Mouse (Mus musculus) erythroid progenitor cell, adult 5-6 weeks (primary cell): Measurements from ENCODE around the gene 8030474K03Rik. TPM values are rescaled to one million over a fixed set of nuclear protein-coding genes. Genes with fewer than 3 reads are reported as not detected.
"Not testable (repeated sequence)": the region's sequence is repeated elsewhere in the genome, so short reads cannot be mapped to it uniquely, and the experiment has no call there.

ENCODE experiments used
- ATAC-seq: replicated peaks from 2 replicates; pipeline ENCODE4 v1.8.0; 2016; ENCODE audit warnings: moderate number of reproducible peaks, mild to moderate bottlenecking, moderate TSS enrichment, inconsistent platforms; ENCODE audit not compliant: poor library complexity, low FRiP score, severe bottlenecking
- total RNA-seq, 2 experiments: library from RNA; stranded (forward) in 1 of 2; stranded (reverse) in 1 of 2; fragments of 150-400 nt in 1 of 2; fragments of 186-747, 209-891 nt in 1 of 2; gene quantifications; 2 replicates each; pipeline versions ENCODE4 v1.2.3 to v1.2.4; 2015 to 2017; ENCODE audit warnings: low replicate concordance in 2 of 2

Gene 8030474K03Rik
- total RNA-seq (2015; ENCODE audit: low replicate concordance): not detected in 2 replicates
- total RNA-seq (2017; ENCODE audit: low replicate concordance): not detected in 2 replicates

DNA sequence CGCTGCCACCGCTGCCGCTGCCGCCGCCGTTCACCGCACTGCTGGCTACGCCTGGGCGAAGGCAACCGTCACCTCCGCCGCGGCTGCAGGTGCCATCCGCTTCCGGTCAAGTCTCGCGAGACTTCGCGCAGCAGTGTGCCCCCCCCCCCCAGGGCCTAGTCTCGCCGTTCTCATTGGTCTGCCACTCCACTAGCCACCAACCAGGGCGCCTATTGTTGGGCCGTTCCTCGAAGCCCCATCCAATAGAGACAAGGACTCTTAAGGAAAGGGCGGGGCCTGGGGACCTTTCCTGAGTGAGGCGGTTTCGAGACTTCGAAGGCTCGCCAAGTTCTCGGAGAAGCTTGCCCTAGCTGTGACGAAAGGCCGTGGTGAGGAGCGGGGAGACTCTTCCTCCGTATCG, at the start of gene 8030474K03Rik, which contains the start of gene Gm4779:
Gene 8030474K03Rik, plus strand, starts transcription at position 315 of the 400 bp plus-strand sequence.
Gene Gm4779, minus strand, starts transcription at position 82 of the 400 bp plus-strand sequence.
- ATAC-seq: no peak

DNA sequence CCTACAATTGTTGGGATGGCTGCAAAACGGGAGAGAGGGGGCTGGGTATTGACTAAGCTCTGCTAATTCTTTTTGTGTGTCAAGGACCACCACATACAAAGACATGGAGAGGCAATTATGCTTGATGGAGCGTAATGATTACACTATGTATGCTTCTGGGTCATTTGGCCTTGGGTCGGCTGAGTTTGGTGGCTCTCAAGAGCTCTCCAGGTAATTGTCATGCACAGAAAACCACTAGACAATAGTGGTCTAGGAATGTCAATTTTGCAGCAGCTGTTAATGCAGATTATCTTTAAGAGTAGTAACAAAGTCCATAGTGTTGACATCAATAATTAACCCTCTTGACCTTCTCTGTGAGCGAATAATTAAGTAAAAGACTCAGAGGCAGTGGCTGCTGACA, 44.3 kb upstream of the 8030474K03Rik start:
- no peak for ATAC-seq

DNA sequence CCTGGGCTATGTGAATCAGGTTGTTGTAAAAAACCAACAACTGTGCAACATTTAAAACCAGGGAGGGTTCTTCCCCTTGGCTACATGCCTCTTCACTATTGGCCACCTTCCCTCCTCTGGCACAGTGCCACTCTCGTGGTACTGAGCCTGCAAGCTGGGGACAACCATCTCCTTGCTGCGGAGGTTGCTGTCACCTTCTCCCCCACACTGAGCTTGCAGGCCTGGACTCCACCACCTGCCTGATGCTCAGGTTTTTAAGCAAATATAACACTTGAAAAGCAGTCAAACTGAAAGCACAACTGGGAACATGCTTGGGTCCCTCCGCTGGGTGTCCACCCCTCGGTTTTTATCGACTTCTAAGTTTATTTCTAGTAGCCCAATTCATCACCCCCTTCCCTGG, 40.0 kb upstream of the 8030474K03Rik start:
- ATAC-seq: no peak

DNA sequence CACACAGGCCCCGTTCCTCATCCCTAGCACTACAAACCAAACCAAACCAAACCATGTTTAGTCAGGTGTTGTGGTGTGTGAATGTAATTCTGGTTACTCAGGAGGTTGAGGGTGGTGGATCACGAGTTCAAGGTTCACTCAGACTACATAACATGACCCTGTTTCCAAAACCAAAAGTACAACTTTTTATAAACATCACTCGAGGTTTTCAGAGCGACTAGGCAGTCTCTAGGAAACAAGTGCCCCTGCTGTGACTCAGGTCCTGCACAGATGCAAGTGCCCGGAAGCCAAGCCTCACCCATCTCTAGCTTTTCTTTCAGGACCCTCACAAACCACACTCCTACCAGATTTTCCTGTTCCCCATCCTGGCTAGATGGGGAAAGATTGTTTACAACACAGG, 29.8 kb upstream of the 8030474K03Rik start:
- no peak for ATAC-seq

DNA sequence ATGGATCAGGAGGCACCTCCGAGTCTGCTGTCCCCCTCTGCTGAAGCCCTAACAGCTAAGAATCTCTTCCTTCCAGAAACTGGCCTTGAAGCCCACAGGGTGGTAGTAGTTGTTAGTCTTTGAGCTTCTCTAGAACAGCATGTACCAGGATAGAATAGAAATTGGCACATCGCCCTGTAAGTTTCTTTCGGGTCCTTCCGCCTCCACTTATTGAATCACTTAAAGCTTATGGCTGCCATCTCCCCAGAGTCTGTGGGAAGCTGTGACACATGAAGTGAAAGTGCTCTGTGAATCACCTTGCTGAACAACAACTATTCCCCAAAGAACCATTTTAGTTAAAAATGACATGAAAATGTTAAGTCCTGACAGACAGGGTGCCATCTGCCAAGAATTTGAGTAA, 29.3 kb upstream of the 8030474K03Rik start:
- no peak for ATAC-seq

DNA sequence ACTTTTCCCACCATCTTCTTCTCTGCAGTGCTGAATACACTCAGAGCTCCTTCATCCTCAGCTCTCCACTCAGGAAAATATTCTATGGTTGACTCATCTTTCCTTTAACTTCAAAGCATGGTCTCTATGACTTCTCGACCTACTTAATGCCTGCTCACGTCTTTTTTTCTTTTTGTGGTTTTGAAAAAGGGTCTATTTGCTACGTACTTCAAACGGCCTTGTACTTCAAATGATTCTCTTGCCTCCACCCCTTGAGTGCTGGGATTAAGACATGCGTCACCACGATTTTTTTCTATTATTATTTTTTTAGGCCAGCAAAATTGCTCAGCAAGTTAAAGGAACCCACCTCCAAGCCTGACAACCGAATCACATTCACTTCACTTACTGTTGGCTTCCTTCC, 27.2 kb upstream of the 8030474K03Rik start:
- ATAC-seq: no peak

DNA sequence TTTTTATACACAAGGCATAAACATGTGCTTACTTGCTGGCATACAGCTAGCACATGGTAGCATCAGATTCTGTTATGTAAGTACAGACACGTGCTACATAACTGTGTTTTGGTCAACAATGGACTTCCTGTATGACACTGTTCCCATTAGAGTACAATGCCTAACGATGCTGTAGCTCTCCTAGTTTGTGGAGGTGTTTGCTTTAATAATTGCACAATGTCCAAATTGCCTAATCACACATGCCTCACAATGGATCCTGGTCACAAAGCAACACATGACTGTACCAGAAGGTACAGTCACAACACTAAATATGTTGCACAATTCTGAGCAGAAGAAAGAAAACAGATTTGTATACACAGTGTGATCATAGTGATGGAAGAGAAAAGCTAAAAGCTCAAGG, 25.0 kb upstream of the 8030474K03Rik start:
- ATAC-seq: no peak

DNA sequence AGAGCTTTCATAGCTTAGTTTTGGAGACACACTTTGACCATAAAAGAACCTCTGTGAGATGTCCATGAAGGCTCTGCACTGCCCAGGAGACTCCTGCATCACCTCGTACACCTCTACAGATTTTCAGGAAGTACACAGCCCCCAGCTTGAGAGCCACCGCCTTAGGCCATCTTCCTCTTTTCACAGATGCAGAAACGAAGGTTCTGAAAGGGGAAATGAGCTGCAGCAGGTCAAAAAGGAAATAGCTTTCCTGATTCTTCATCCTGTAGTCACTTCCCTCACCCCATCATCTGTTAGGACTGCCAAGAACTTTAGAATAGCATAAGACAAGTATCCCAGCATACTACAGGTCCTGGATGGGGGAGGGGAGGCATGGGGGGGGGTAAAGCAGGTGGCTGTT, 24.1 kb upstream of the 8030474K03Rik start:
- ATAC-seq: no peak

DNA sequence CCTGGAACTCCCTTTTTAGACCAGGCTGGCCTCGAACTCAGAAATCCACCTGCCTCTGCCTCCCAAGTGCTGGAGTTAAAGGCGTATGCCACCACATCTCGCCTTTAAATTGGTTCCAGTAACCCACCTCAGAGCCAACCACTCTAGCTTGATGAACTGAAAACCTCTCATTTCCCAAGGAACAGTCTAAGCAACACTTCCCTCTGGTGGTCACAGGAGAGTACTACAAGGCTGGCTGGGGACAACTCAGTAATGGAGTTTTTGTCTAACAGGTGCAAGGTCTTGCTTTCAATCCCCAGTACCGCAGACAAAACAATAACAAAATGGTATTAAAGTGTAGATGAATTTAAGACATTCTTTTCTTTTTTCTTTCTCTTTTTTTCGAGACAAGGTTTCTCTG, 22.4 kb upstream of the 8030474K03Rik start:
- no peak for ATAC-seq

DNA sequence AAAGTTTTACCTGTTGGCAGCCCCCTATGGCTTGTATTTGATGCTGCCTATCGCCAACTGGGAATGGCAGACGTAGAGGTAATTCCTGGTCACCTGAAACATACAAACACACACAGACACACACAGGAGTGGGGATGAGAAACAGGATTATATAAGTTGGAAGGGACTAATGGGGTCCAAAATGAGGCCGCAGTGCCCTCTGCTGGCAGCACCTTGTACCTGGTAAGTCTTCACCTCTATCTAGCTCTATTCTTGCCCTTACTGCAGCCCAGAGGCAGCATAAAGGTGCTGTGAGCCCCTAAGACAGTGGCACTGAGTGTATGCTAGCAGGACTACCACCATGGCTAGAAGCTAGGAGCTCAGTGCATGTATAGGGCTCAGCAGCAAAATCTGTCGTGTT, 2.9 kb upstream of the 8030474K03Rik start:
- no peak for ATAC-seq

DNA sequence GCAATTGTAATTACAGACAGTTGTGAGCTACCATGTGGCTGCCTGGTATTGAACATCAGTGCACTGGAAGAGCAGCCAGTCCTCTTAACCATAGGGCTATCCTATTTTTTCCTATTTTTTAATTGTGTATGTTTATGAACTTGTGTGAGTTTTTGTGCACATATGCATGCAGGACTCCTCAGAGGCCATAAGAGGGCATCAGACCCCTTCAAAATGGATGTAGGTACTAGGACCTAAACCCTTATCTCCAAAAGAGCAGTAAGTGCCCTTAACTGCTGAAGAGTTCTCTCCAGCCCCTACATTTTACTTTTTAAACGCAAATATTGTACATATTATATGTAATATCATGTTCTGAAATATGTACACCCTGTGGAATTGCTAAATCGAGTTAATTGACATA, 11.1 kb downstream of the 8030474K03Rik start:
- no peak for ATAC-seq

DNA sequence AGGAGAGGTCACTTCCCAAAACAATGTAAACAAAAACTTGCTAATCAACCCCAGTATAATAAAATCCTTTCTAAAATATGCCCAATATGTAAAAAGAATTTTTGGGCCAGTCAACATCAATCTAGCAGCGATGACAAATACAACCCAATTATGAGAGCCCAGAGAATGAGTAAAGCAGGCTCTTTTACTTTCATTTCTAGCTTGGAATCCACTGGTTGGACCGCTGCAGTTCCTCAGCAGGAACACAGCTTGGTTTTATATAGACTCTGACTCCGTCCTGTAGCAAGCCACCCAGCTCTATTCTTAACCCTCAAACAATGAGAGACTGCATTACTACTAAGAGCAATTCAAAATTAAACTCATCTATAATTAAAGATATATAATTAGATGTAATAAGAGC, 17.3 kb downstream of the 8030474K03Rik start:
- no peak for ATAC-seq

DNA sequence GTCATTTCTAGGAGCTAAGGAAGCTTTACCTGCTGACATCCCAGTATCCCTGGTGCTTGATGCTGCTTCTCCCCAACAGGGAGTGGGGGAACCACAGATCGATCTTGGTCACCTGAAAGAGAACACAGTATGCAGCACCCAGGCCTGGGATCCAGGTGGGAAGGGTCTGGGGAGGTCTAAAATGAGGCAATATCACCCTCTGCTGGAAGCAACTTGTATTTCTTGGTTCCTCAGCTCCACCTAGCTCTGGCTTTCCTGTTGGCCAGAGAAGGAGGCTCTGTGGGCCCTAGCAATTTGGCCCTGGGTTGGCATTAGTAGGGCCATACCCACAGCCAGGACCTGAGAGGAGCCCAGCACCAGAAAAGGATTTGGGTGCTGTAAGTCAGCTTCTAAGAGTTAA, 24.7 kb downstream of the 8030474K03Rik start:
- no peak for ATAC-seq

DNA sequence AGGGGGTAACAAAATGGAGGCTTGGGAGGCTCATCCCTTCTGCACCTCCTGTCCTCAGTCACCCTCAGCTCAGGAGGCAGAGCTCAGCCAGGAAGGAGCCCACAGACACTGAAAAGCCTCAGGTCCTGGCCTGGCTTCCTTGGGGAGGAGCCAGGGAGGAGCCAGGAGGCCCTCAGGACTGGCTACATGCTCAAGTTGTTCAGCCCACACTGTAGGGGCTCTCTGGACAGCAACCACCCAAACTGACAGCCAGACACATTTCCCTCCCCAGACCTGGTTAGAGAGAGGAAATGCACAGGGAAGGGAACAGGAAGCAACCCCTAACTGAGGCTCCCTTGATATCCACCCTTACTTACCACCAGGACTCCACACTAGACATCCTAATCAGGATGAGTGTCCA, 25.5 kb downstream of the 8030474K03Rik start:
- not testable (repeated sequence) for ATAC-seq

DNA sequence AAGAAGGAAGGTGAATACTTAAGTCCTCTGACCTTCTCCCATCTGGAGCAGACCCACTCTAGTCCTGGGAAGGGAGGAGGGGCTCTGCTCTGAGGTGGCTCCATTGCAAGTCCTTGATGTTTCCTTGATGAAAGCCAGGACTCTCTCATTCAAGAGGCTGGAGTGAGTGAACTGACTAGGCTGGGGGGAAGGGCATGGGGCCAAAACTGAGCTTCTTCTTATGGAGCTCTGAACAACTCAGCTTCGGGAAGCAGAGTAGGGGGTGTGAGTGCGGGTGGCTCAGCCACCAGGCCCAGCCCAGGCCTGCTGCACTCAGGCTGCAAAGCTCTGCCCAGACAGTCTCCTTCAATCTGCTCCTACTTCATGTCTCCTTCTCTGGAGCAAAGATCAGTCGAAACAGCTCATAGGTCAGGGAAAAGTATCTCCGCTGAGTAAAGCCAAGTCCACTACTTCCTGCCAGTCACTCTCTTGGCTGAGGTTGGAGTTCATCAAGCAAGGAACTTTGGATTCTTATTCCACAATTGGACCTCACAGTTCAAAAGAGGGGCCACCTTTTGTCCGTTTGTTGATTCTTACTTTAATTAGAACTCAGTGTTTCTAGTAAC, 52.8 kb downstream of the 8030474K03Rik start:
- ATAC-seq: no peak

Other genes starting within 250 kb of the 8030474K03Rik start
- gene Ogt, start 154.6 kb upstream of the 8030474K03Rik start, total RNA-seq (2015; ENCODE audit: low replicate concordance): 202 and 228 TPM in 2 replicates
- 128 and 130 TPM in 2 replicates for gene Ogt, start 154.6 kb upstream of the 8030474K03Rik start, total RNA-seq (2017; ENCODE audit: low replicate concordance)
- 0.84 TPM in 1 of 2 replicates, not detected in the other for gene Cxcr3, start 60.4 kb upstream of the 8030474K03Rik start, total RNA-seq (2015; ENCODE audit: low replicate concordance)
- 0.39 TPM in 1 of 2 replicates, not detected in the other for gene Cxcr3, start 60.4 kb upstream of the 8030474K03Rik start, total RNA-seq (2017; ENCODE audit: low replicate concordance)
- gene Gm4779, start 233 bp upstream of the 8030474K03Rik start, total RNA-seq (2015; ENCODE audit: low replicate concordance): not detected in 2 replicates
- not detected in 2 replicates for gene Gm4779, start 233 bp upstream of the 8030474K03Rik start, total RNA-seq (2017; ENCODE audit: low replicate concordance)
- gene Nhsl2, start 54.7 kb downstream of the 8030474K03Rik start, total RNA-seq (2015; ENCODE audit: low replicate concordance): 6.7 and 23.1 TPM in 2 replicates
- gene Nhsl2, start 54.7 kb downstream of the 8030474K03Rik start, total RNA-seq (2017; ENCODE audit: low replicate concordance): 2.6 and 2.9 TPM in 2 replicates